Mouse (Mus musculus) heart, adult 10 weeks (tissue): ENCODE data around the gene Ephb6. TPM values are rescaled to one million over a fixed set of nuclear protein-coding genes. Genes with fewer than 3 reads are reported as not detected.

ENCODE experiments used
- polyA plus RNA-seq: library from polyadenylated mRNA; stranded (reverse); fragments of 350-450 nt; fragmentation: Illumina TruSeq; extraction: RNeasy Lipid Tissue Mini Kit (QIAGEN cat#74804); gene quantifications from one replicate; pipeline ENCODE4 v1.2.3, GENCODE M21; 2014; ENCODE audit warnings: low read depth, low replicate concordance

Gene Ephb6
- 1.6 TPM for polyA plus RNA-seq

DNA sequence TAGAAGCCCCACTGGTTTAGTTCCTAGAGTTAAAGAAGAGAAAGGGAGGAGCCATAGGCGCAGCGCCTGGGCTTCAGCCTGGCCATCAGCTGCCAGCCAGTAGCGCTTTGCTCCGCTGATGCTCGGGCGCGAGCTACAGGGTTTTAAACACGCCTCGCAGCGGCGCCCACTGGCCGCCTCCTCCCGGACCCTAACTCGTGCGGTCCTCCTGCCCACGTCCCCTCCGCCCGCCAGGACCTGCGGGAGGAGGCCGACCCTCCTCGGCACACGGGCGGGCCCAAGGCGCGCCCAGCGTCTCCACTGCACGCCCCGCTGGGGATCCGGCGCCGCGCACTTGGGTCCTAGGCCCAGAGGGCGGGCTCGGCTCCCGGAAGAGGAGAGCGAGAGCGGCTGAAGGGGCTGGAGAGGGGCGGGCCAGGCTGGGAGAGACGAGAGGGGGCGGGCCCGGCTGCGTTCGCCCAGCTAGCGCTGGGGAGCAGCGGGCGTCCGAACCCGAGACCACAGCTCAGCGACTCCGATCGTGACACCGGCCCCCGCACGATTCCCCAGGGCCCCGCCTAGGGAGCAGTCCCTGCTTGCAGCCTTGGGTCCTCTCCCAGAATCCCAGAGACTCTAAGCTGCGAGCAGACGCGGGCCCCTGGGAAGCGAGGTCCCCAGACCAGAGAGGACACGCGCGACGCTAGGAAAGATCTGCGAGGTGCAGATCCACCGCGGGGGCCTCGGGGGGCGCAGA, at the start of gene Ephb6:
Gene Ephb6 (plus strand): TSS at position 422 of the 733 bp plus-strand sequence.

GRCm38 (mm10) chr6:41636178-41636577, 30.9 kb downstream of the Ephb6 start, which contains the start of gene Trpv6:
TSS of gene Trpv6 (minus strand) at chr6:41636405.

Other genes starting within 250 kb of the Ephb6 start
- not detected for gene Prss3, start 227.8 kb upstream of the Ephb6 start, polyA plus RNA-seq
- not detected for gene Gm5771, start 213.1 kb upstream of the Ephb6 start, polyA plus RNA-seq
- not detected for gene Gm10334, start 159.3 kb upstream of the Ephb6 start, polyA plus RNA-seq
- gene Prss1, start 146.6 kb upstream of the Ephb6 start, polyA plus RNA-seq = not detected
- not detected for gene Prss2, start 83.7 kb upstream of the Ephb6 start, polyA plus RNA-seq
- not detected for gene Trpv6, start 30.9 kb downstream of the Ephb6 start, polyA plus RNA-seq
- not detected for gene Trpv5, start 75.3 kb downstream of the Ephb6 start, polyA plus RNA-seq
- not detected for gene Llcfc1, start 78.9 kb downstream of the Ephb6 start, polyA plus RNA-seq
- not detected for gene Kel, start 98.9 kb downstream of the Ephb6 start, polyA plus RNA-seq
- gene Olfr459, start 169.7 kb downstream of the Ephb6 start, polyA plus RNA-seq = not detected
- not detected for gene Pip, start 242.1 kb downstream of the Ephb6 start, polyA plus RNA-seq
- not detected for gene Sval2, start 247.5 kb downstream of the Ephb6 start, polyA plus RNA-seq